Mouse (Mus musculus): Measurements from ENCODE around the gene Zfp831. TPM values are rescaled to one million over a fixed set of nuclear protein-coding genes. Genes with fewer than 3 reads are reported as not detected.

The Zfp831 gene
- polyA plus RNA-seq, 1 experiment from 2014 or later = not detected

DNA sequence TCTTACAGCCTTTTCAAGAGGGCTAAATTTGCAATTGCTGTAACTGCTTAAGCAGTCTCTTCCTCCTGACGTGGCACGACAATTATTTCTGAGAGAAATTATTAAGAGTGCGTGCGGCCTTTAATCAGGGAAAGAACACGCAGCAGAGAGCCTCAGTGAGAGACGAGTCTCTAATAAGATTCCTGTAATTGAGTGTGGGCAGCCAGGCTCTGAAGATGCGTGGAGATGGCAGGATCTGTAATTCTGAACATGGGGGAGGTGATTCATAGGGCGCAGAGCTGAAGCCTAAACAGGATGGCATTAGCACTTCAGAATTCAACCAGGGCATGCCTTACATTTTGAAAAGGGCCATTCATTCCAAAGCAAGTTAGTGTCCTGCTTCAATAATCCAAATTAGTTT is 58.0 kb downstream of the Zfp831 start:
- Histone ChIP-seq H3K27me3 (ENCODE audit: control insufficient read depth, insufficient read depth, low read length) (no peaks in the 10 kb centered on the region), H3K4me3 (ENCODE audit: low read depth, low read length) (no peak overlapping the region), H3K9me3 (ENCODE audit: control insufficient read depth, low read length) (no peaks in the 10 kb centered on the region), H3K27ac (ENCODE audit: low read depth, low read length) (no peak overlapping the region; the same call in 1 of the 2 replicates), H3K9ac (replicated peaks; ENCODE audit: low read depth, low read length) (no peak overlapping the region), H3K4me2 (ENCODE audit: low read depth, low read length) (no peak overlapping the region), H3K36me3 (ENCODE audit: control insufficient read depth, insufficient read depth, low read length) (no peaks in the 10 kb centered on the region), H3K4me1 (ENCODE audit: control insufficient read depth, insufficient read depth, low read length) (no peaks in the 10 kb centered on the region)
- ATAC-seq (ENCODE audit: low read depth) = no peak
- 67% methylated on average over 8 of the region's 8 CpGs for WGBS

DNA sequence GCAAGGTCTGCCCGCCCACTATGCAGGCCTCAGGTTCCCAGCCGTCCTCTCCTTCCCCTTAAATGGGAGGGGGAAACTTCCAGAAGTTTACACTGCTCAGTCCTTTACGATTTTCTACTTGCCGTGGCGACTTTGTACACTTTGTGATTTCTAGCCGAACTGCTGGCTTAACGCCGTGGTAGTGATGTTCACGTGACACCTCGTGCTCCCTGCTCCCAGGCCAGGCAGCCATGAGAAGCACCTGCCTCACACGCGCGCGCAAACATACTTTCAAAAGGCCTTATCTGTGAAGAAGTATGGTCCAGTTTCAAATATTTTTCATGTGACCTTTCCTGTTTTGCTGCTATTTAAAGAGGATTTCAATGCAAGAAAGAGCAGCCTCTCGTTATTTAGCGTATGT is 63.8 kb downstream of the Zfp831 start:
- no peaks in the 10 kb centered on the region for H3K36me3 ChIP-seq (ENCODE audit: control insufficient read depth, insufficient read depth, low read length)
- H3K9me3 ChIP-seq (ENCODE audit: control insufficient read depth, low read length) = no peaks in the 10 kb centered on the region
- no peaks in the 10 kb centered on the region for H3K27me3 ChIP-seq (ENCODE audit: control insufficient read depth, insufficient read depth, low read length)
- H3K4me2 ChIP-seq (ENCODE audit: low read depth, low read length) = no peak overlapping the region
- H3K27ac ChIP-seq (ENCODE audit: low read depth, low read length) = no peak overlapping the region
- H3K9ac ChIP-seq (replicated peaks; ENCODE audit: low read depth, low read length) = no peak overlapping the region
- 94% methylated on average over 16 of the region's 16 CpGs for WGBS
- H3K4me1 ChIP-seq (ENCODE audit: control insufficient read depth, insufficient read depth, low read length) = no peaks in the 10 kb centered on the region
- no peak overlapping the region for H3K4me3 ChIP-seq (ENCODE audit: low read depth, low read length)
- ATAC-seq (ENCODE audit: low read depth) = no peak

DNA sequence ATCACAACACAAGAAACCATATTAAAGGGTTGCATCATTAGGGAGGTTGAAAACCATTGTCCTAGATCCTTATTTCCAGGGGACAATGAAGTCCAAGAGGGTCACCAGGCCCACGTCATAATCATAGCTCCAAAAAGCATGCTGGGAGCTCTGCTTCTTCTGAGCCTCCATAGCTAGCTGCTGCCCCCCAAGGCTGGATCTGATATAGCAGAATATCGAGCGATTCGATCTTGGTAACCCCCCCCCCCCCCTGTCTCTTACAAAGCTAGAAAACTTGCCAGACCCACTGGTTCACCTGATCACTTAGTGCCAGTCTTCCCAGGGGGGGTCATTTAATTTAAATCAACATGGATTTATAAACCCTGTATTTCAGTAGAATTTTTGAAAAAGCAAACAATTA is 65.3 kb downstream of the Zfp831 start:
- 86% methylated on average over 4 of the region's 4 CpGs for WGBS
- H3K27me3 ChIP-seq (ENCODE audit: control insufficient read depth, insufficient read depth, low read length) = no peaks in the 10 kb centered on the region
- H3K9me3 ChIP-seq (ENCODE audit: control insufficient read depth, low read length) = no peaks in the 10 kb centered on the region
- H3K9ac ChIP-seq (replicated peaks; ENCODE audit: low read depth, low read length) = no peak overlapping the region
- no peak overlapping the region for H3K4me2 ChIP-seq (ENCODE audit: low read depth, low read length)
- no peaks in the 10 kb centered on the region for H3K4me1 ChIP-seq (ENCODE audit: control insufficient read depth, insufficient read depth, low read length)
- H3K27ac ChIP-seq (ENCODE audit: low read depth, low read length) = no peak overlapping the region
- ATAC-seq (ENCODE audit: low read depth) = no peak
- H3K36me3 ChIP-seq (ENCODE audit: control insufficient read depth, insufficient read depth, low read length) = no peaks in the 10 kb centered on the region
- no peak overlapping the region for H3K4me3 ChIP-seq (ENCODE audit: low read depth, low read length)

DNA sequence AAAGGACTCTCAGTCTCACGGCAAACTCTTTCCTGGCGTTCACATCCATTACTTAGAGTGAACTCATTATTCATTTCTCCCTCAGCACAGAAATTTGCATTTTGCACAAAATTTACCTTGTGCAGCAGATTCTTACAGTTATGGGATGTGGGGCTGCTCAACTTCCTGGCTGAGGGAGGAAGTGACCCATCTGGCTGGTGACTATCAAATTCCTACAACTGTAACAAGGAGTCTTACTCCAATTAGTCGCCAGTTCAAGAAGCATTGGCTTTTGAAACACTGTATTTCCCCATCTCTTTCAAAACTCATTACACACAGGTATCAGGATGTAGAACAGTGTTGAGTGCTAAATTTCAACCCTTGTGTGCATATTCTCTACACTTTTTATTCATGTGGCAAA is 66.9 kb downstream of the Zfp831 start:
- H3K36me3 ChIP-seq (ENCODE audit: control insufficient read depth, insufficient read depth, low read length) = no peaks in the 10 kb centered on the region
- H3K9ac ChIP-seq (replicated peaks; ENCODE audit: low read depth, low read length) = no peak overlapping the region
- no peak overlapping the region for H3K27ac ChIP-seq (ENCODE audit: low read depth, low read length)
- WGBS = 79% methylated on average over 3 of the region's 3 CpGs
- no peak overlapping the region for H3K4me2 ChIP-seq (ENCODE audit: low read depth, low read length)
- H3K4me3 ChIP-seq (ENCODE audit: low read depth, low read length) = no peak overlapping the region
- H3K27me3 ChIP-seq (ENCODE audit: control insufficient read depth, insufficient read depth, low read length) = no peaks in the 10 kb centered on the region
- no peak for ATAC-seq (ENCODE audit: low read depth)
- no peaks in the 10 kb centered on the region for H3K9me3 ChIP-seq (ENCODE audit: control insufficient read depth, low read length)
- no peaks in the 10 kb centered on the region for H3K4me1 ChIP-seq (ENCODE audit: control insufficient read depth, insufficient read depth, low read length)

DNA sequence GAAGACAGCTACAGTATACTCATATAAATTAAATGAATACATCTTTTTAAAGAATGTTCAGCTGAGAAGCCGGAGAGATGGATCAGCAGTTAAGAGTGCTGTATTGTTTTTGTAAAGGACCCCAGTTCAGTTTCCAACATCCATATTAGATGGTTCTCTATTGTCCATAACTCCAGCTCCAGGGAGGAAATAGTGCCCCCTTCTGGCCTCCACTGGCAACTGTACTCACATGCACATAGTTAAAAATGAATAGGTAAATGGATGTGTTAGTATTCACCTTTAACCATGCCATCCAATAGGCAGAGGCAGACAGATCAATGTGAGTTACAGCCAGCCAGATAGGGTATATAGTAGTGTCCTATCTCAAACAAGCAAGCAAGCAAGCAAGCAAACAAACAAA is 68.7 kb downstream of the Zfp831 start:
- Histone ChIP-seq H3K4me1 (ENCODE audit: control insufficient read depth, insufficient read depth, low read length) (no peaks in the 10 kb centered on the region), H3K4me2 (ENCODE audit: low read depth, low read length) (no peak overlapping the region), H3K4me3 (ENCODE audit: low read depth, low read length) (no peak overlapping the region), H3K9ac (replicated peaks; ENCODE audit: low read depth, low read length) (no peak overlapping the region), H3K36me3 (ENCODE audit: control insufficient read depth, insufficient read depth, low read length) (no peaks in the 10 kb centered on the region), H3K9me3 (ENCODE audit: control insufficient read depth, low read length) (no peaks in the 10 kb centered on the region), H3K27ac (ENCODE audit: low read depth, low read length) (no peak overlapping the region), H3K27me3 (ENCODE audit: control insufficient read depth, insufficient read depth, low read length) (no peaks in the 10 kb centered on the region)
- 94% methylated on average over 1 of the region's 1 CpGs for WGBS
- no peak for ATAC-seq (ENCODE audit: low read depth)

DNA sequence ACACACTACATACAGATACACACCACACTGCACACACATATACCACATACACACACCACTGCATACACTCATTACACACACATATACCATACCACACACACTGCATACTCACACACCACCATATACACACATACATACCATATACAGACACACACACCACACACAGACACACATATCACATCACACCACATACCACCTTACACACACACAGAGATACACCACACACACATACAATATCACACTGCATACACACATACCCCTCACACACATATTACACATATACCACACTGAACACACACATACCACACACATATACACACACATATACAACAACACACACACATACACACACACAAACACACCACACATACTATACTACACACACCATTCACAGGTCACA is 72.6 kb downstream of the Zfp831 start:
- Histone ChIP-seq H3K27ac (ENCODE audit: low read depth, low read length) (no peak overlapping the region), H3K4me3 (ENCODE audit: low read depth, low read length) (no peak overlapping the region), H3K27me3 (ENCODE audit: control insufficient read depth, insufficient read depth, low read length) (no peaks in the 10 kb centered on the region), H3K4me2 (ENCODE audit: low read depth, low read length) (no peak overlapping the region), H3K9ac (replicated peaks; ENCODE audit: low read depth, low read length) (no peak overlapping the region), H3K36me3 (ENCODE audit: control insufficient read depth, insufficient read depth, low read length) (no peaks in the 10 kb centered on the region), H3K9me3 (ENCODE audit: control insufficient read depth, low read length) (no peaks in the 10 kb centered on the region), H3K4me1 (ENCODE audit: control insufficient read depth, insufficient read depth, low read length) (no peaks in the 10 kb centered on the region)
- no peak for ATAC-seq (ENCODE audit: low read depth)

DNA sequence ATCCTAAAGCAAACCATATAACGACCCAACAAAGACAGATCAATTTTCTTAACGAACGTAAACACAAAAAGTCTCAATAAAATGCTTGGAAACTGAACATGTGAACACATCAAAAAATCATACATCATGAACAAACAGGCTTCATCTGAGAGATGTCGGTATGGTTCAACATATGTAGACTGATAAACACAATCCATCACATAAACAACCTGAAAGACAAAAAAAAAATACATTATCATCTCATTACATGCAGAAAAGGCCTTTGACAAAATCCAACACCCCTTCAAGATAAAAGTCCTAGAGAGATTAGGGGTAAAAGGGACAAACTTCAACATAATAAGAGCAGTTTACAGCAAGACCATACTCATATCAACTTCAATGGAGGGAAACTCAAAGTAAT is 74.5 kb downstream of the Zfp831 start:
- Histone ChIP-seq H3K4me2 (ENCODE audit: low read depth, low read length) (no peak overlapping the region), H3K9me3 (ENCODE audit: control insufficient read depth, low read length) (no peaks in the 10 kb centered on the region), H3K4me3 (ENCODE audit: low read depth, low read length) (no peak overlapping the region), H3K36me3 (ENCODE audit: control insufficient read depth, insufficient read depth, low read length) (no peaks in the 10 kb centered on the region), H3K4me1 (ENCODE audit: control insufficient read depth, insufficient read depth, low read length) (no peaks in the 10 kb centered on the region), H3K9ac (replicated peaks; ENCODE audit: low read depth, low read length) (no peak overlapping the region), H3K27me3 (ENCODE audit: control insufficient read depth, insufficient read depth, low read length) (no peaks in the 10 kb centered on the region), H3K27ac (ENCODE audit: low read depth, low read length) (no peak overlapping the region)
- no peak for ATAC-seq (ENCODE audit: low read depth)
- WGBS = 90% methylated on average over 4 of the region's 4 CpGs

DNA sequence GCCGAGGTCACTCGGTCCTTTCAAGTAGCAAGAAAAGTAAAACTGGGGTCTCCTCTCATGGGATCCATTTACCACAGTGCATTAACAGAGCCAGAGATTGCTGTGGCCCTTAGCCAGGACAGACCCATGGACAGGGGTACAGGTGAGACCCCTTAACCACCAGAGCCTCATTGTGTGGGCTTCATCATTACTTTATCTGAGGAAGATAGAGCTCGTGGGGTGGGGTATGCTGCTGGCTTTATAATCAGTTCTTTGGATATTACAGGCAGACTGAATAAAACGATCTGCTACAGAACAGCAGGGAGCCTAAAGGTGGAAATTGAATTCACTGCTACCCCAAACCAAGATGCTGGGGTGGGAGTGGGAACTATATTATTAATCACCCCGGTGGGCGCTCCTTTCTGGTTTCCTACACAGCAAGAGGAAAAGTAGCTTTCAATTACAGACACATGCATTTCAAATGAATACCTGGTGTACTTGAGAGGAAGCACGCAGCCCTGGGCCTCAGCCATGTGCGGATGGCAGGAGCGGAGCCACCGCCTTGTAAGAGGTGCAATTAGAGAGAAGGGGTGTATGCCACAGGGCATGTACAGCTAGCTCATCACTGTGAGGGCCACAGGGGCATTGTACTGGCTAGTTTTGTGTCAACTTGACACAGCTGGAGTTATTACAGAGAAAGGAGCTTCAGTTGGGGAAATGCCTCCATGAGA is 83.9 kb downstream of the Zfp831 start:
- 71% methylated on average over 10 of the region's 10 CpGs for WGBS
- no peak overlapping the region for H3K27ac ChIP-seq (ENCODE audit: low read depth, low read length)

DNA sequence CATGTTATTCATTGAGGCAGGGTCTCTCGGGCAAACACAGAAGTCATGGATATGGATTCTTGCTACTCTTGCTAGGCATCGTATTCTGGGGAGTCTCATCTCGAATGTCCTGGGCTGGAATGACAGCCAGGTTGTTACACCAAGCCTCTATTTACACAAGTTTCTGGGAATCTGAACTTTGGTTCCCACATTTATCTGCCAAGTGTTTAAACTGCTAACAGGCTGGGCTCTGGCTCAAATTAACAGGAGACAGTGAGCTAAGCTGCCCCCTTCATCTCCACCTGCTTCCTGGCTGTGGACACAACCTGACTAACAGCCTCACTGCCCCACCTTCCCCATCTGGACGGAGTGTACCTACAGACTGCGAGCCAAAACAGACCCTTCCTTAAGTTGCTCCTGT is 88.6 kb downstream of the Zfp831 start:
- Histone ChIP-seq H3K4me1 (ENCODE audit: control insufficient read depth, insufficient read depth, low read length) (no peaks in the 10 kb centered on the region), H3K36me3 (ENCODE audit: control insufficient read depth, insufficient read depth, low read length) (no peaks in the 10 kb centered on the region), H3K4me2 (ENCODE audit: low read depth, low read length) (no peak overlapping the region), H3K4me3 (ENCODE audit: low read depth, low read length) (no peak overlapping the region), H3K27me3 (ENCODE audit: control insufficient read depth, insufficient read depth, low read length) (no peaks in the 10 kb centered on the region), H3K9ac (replicated peaks; ENCODE audit: low read depth, low read length) (no peak overlapping the region), H3K27ac (ENCODE audit: low read depth, low read length) (no peak overlapping the region), H3K9me3 (ENCODE audit: control insufficient read depth, low read length) (no peaks in the 10 kb centered on the region)
- 93% methylated on average over 5 of the region's 5 CpGs for WGBS
- ATAC-seq (ENCODE audit: low read depth) = no peak

More for the DNA sequence above, 83.9 kb downstream of the Zfp831 start:
- 0 out of 2 replicates have a peak overlapping the region, but pooled peaks have one; percentile 11 for H3K9ac ChIP-seq (replicated peaks; ENCODE audit: low read depth, low read length)
- H3K9me3 ChIP-seq (ENCODE audit: control insufficient read depth, low read length) = no peaks in the 10 kb centered on the region
- no peaks in the 10 kb centered on the region for H3K27me3 ChIP-seq (ENCODE audit: control insufficient read depth, insufficient read depth, low read length)
- H3K36me3 ChIP-seq (ENCODE audit: control insufficient read depth, insufficient read depth, low read length) = no peaks in the 10 kb centered on the region
- no peak overlapping the region for H3K4me2 ChIP-seq (ENCODE audit: low read depth, low read length)
- ATAC-seq (ENCODE audit: low read depth) = peak; percentile 58; the same call in 1 of the 2 replicates
- 0 out of 2 replicates have a peak, but pooled peaks cover 2% of the 10 kb centered on the region for H3K4me1 ChIP-seq (ENCODE audit: control insufficient read depth, insufficient read depth, low read length)
- H3K4me3 ChIP-seq (ENCODE audit: low read depth, low read length) = no peak overlapping the region
